Comparison of ENCODE assay signal across 8 mouse cellular contexts in genomic region chr16:85172571-85173372, GRCm38 (mm10). TPM values are rescaled to one million over a fixed set of nuclear protein-coding genes. Genes with fewer than 3 reads are reported as not detected.
DNase-seq lines count a peak whose midpoint lies in the region; ATAC-seq lines count a peak whose summit lies in the region.

No protein-coding gene starts in this region.

- H3K4me1 ChIP-seq in hindbrain, embryonic 10.5 days (replicated peaks) = peaks cover 36% of the 10 kb centered on the region

- peaks cover 12% of the 10 kb centered on the region for H3K27me3 ChIP-seq in hindbrain, embryonic 10.5 days (ENCODE audit: insufficient read depth, poor library complexity, severe bottlenecking)

- H3K27ac ChIP-seq in hindbrain, embryonic 10.5 days = peak overlapping the region; percentile 96

- under 1% methylated on average over 68 of the region's 68 CpGs for whole genome bisulfite sequencing in hindbrain, embryonic 10.5 days

- peaks cover 17% of the 10 kb centered on the region for H3K36me3 ChIP-seq in hindbrain, embryonic 10.5 days

- DNase-seq in NIH3T3 (ENCODE audit: low read depth) = peak; percentile 49
- peak; percentile 73 for DNase-seq in cerebellum, adult 8-10 months
- peak; percentile 72 for DNase-seq in hindbrain, embryonic 10.5 days (ENCODE audit: low spot score)
- peak; percentile 55 to 64 for DNase-seq in layer of hippocampus, postnatal 14 days (ENCODE audit: low spot score in 2 of 2)
- peak; percentile 71 for DNase-seq in lung, postnatal 14 days
- peak; percentile 71 for DNase-seq in ovary, postnatal 36 days (ENCODE audit: low spot score)
- DNase-seq in urinary bladder, postnatal 36 days (ENCODE audit: low spot score in 2 of 2) = peak; percentile 62 to 69

- H3K9me3 ChIP-seq in hindbrain, embryonic 10.5 days = no peaks in the 10 kb centered on the region

- peak; percentile 20 for ATAC-seq in frontal cortex, adult (ENCODE audit: low TSS enrichment)

- H3K4me3 ChIP-seq in hindbrain, embryonic 10.5 days = peak overlapping the region; percentile 92

RNA-seq across cellular contexts. Expression of gene App, which starts 0.8 kb away (rescaled TPM):
- polyA plus RNA-seq in hindbrain, embryonic 10.5 days (2016; fragmentation: Nextera tagmentation; extraction: Ambion mirVana) = 125 and 161 TPM in 2 replicates
- total RNA-seq in layer of hippocampus, postnatal 14 days (2021) = 1,000 to 10,000 TPM; 1,197 to 1,205 TPM

Comparison
In these comparisons a context has a peak if more than half of its experiments do, and no peak if none do; other contexts are left out.
1. Peak in every context shown above with its lines: DNase-seq, ATAC-seq, H3K4me3 ChIP-seq and H3K27ac ChIP-seq.